Mouse (Mus musculus) kidney, postnatal 0 days (tissue): ENCODE measurements at regions not wholly inside any gene's neighbourhood (a gene's known extent, or its start where the extent isn't known, plus 50 kb on each side); places are given as distances from the start of the nearest gene placed in this dataset.

Source experiments
- ATAC-seq: fragments of 200-750 bp; cut with Nextera tagmentation; replicated peaks from 2 replicates; pipeline ENCODE4 v1.8.0; 2017; ENCODE audit warnings: low read depth, moderate number of reproducible peaks, moderate TSS enrichment, moderate library complexity; ENCODE audit not compliant: low FRiP score
- DNase-seq: peaks from one replicate; pipeline ENCODE4 v3.0.0-alpha.2; 2016; ENCODE audit warnings: low spot score
- H3K27ac ChIP-seq: fragments of 300-500 bp; sonication (generic); 2 replicates; pipeline ENCODE4 v1.5.1; 2014; ENCODE audit warnings: mild to moderate bottlenecking
- H3K27me3 ChIP-seq: fragments of 300-500 bp; sonication (generic); 2 replicates; pipeline ENCODE4 v1.6.1; 2014; ENCODE audit warnings: low read length, mixed read lengths; ENCODE audit not compliant: insufficient read depth
- H3K36me3 ChIP-seq: fragments of 300-500 bp; sonication (generic); 2 replicates; pipeline ENCODE4 v1.6.1; 2014; ENCODE audit warnings: low read length, mixed read lengths; ENCODE audit not compliant: insufficient read depth
- H3K4me1 ChIP-seq: fragments of 300-500 bp; sonication (generic); replicated peaks from 2 replicates; pipeline ENCODE4 v1.6.1; 2014; ENCODE audit warnings: antibody characterized with exemption, low read length, mixed read lengths; ENCODE audit not compliant: insufficient read depth
- H3K4me2 ChIP-seq: fragments of 300-500 bp; sonication (generic); 2 replicates; pipeline ENCODE4 v1.6.1; 2014; ENCODE audit warnings: mild to moderate bottlenecking, low read length, moderate library complexity, mixed read lengths
- H3K4me3 ChIP-seq: fragments of 300-500 bp; sonication (generic); replicated peaks from 2 replicates; pipeline ENCODE4 v1.5.1; 2014; ENCODE audit warnings: low read depth, low read length
- H3K9ac ChIP-seq: fragments of 300-500 bp; sonication (generic); 2 replicates; pipeline ENCODE4 v1.6.1; 2014; ENCODE audit warnings: low read depth, low read length
- H3K9me3 ChIP-seq: fragments of 300-500 bp; sonication (generic); replicated peaks from 2 replicates; pipeline ENCODE4 v1.6.1; 2016; ENCODE audit warnings: low read length, inconsistent platforms, mixed read lengths
- CTCF ChIP-seq: IDR thresholded peaks from 2 replicates; pipeline ENCODE4 v1.5.1; 2016; ENCODE audit warnings: antibody characterized with exemption, low read depth, mild to moderate bottlenecking, moderate library complexity
- WGBS: fragments of 180-500 bp; shearing (Covaris S2); extraction: QIAGEN DNeasy Blood & Tissue Kit; methylation state at CpG from one replicate; pipeline ENCODE4 v1.1.7; 2014; 5-methylcytosine and 5-hydroxymethylcytosine counted together

GRCm38 (mm10) chr12:27283964-27284363 is 58.4 kb downstream of the Sox11 start:
- no peak overlapping the region for H3K4me2 ChIP-seq
- no peak for ATAC-seq
- TF ChIP-seq CTCF = no peak
- H3K4me3 ChIP-seq = no peak overlapping the region
- peak; percentile 62 for DNase-seq
- H3K4me1 ChIP-seq = no peaks in the 10 kb centered on the region
- no peaks in the 10 kb centered on the region for H3K9me3 ChIP-seq
- H3K27me3 ChIP-seq = no peaks in the 10 kb centered on the region
- 52% methylated on average over 6 of the region's 6 CpGs for WGBS
- no peaks in the 10 kb centered on the region for H3K36me3 ChIP-seq
- H3K27ac ChIP-seq = no peak overlapping the region
- H3K9ac ChIP-seq = no peak overlapping the region

- ATAC-seq (0 out of 2 replicates have a peak, but pooled peaks have one; percentile 43), DNase-seq (peak; percentile 51)
- no peak overlapping the region for H3K27ac ChIP-seq
- H3K4me3 ChIP-seq = no peak overlapping the region
- no peaks in the 10 kb centered on the region for H3K9me3 ChIP-seq
- no peaks in the 10 kb centered on the region for H3K27me3 ChIP-seq
- H3K4me1 ChIP-seq = no peaks in the 10 kb centered on the region
- no peaks in the 10 kb centered on the region for H3K36me3 ChIP-seq
- no peak overlapping the region for H3K9ac ChIP-seq
- TF ChIP-seq CTCF = no peak
- H3K4me2 ChIP-seq = no peak overlapping the region
Observed at GRCm38 (mm10) chr12:27261965-27262364, 80.4 kb downstream of the Sox11 start.

GRCm38 (mm10) chr12:27254125-27254524 is 88.2 kb downstream of the Sox11 start:
- no peak for ATAC-seq
- Histone ChIP-seq H3K36me3 (no peaks in the 10 kb centered on the region), H3K4me1 (0 out of 2 replicates have a peak, but pooled peaks cover 6% of the 10 kb centered on the region), H3K9ac (no peak overlapping the region), H3K27ac (peak overlapping the region; percentile 39; the same call in 1 of the 2 replicates), H3K27me3 (no peaks in the 10 kb centered on the region), H3K4me3 (no peak overlapping the region), H3K9me3 (no peaks in the 10 kb centered on the region), H3K4me2 (no peak overlapping the region)
- 10% methylated on average over 3 of the region's 3 CpGs for WGBS
- peak; percentile 69 for DNase-seq
- TF ChIP-seq CTCF = no peak

GRCm38 (mm10) chr12:27251521-27251920 is 90.9 kb downstream of the Sox11 start:
- H3K4me3 ChIP-seq = no peak overlapping the region
- H3K9ac ChIP-seq = no peak overlapping the region
- ATAC-seq = no peak
- no peaks in the 10 kb centered on the region for H3K27me3 ChIP-seq
- no peaks in the 10 kb centered on the region for H3K9me3 ChIP-seq
- DNase-seq = no peak
- H3K4me2 ChIP-seq = no peak overlapping the region
- H3K27ac ChIP-seq = no peak overlapping the region
- H3K4me1 ChIP-seq = 0 out of 2 replicates have a peak, but pooled peaks cover 6% of the 10 kb centered on the region
- WGBS = 74% methylated on average over 5 of the region's 5 CpGs
- TF ChIP-seq CTCF = no peak
- H3K36me3 ChIP-seq = no peaks in the 10 kb centered on the region

GRCm38 (mm10) chr12:27248545-27248855 is 93.9 kb downstream of the Sox11 start:
- TF ChIP-seq CTCF = no peak
- WGBS = 80% methylated on average over 3 of the region's 3 CpGs
- no peak for DNase-seq

GRCm38 (mm10) chr12:27247756-27248544 is 94.4 kb downstream of the Sox11 start:
- no peak overlapping the region for H3K4me3 ChIP-seq
- no peak for DNase-seq
- no peak overlapping the region for H3K9ac ChIP-seq
- H3K4me1 ChIP-seq = no peaks in the 10 kb centered on the region
- H3K4me2 ChIP-seq = no peak overlapping the region
- TF ChIP-seq CTCF = no peak
- H3K27ac ChIP-seq = no peak overlapping the region
- H3K9me3 ChIP-seq = no peaks in the 10 kb centered on the region
- no peaks in the 10 kb centered on the region for H3K36me3 ChIP-seq
- ATAC-seq = no peak
- WGBS = 65% methylated on average over 10 of the region's 10 CpGs
- no peaks in the 10 kb centered on the region for H3K27me3 ChIP-seq

More at GRCm38 (mm10) chr12:27248545-27248855, 93.9 kb downstream of the Sox11 start:
- H3K36me3 ChIP-seq = no peaks in the 10 kb centered on the region
- no peak overlapping the region for H3K4me2 ChIP-seq
- H3K4me3 ChIP-seq = no peak overlapping the region
- no peak for ATAC-seq
- no peak overlapping the region for H3K27ac ChIP-seq
- H3K4me1 ChIP-seq = no peaks in the 10 kb centered on the region
- no peak overlapping the region for H3K9ac ChIP-seq
- no peaks in the 10 kb centered on the region for H3K9me3 ChIP-seq
- H3K27me3 ChIP-seq = no peaks in the 10 kb centered on the region
